Mouse (Mus musculus) layer of hippocampus, adult 9-11 months (tissue): ENCODE measurements at regions not wholly inside any gene's neighbourhood (a gene's known extent, or its start where the extent isn't known, plus 50 kb on each side); places are given as distances from the start of the nearest gene placed in this dataset.

ENCODE experiments used
- DNase-seq: peaks from one replicate; pipeline ENCODE4 v3.0.0; 2022

GRCm38 (mm10) chr13:102031416-102031815 lies 263.4 kb upstream of the Pik3r1 start:
- DNase-seq, result no peak

- DNase-seq, result no peak
These were observed 266.5 kb upstream of the Pik3r1 start for GRCm38 (mm10) chr13:102034484-102034883.

GRCm38 (mm10) chr13:102036001-102036400 lies 268.0 kb upstream of the Pik3r1 start:
- peak; percentile 18 for DNase-seq

DNA sequence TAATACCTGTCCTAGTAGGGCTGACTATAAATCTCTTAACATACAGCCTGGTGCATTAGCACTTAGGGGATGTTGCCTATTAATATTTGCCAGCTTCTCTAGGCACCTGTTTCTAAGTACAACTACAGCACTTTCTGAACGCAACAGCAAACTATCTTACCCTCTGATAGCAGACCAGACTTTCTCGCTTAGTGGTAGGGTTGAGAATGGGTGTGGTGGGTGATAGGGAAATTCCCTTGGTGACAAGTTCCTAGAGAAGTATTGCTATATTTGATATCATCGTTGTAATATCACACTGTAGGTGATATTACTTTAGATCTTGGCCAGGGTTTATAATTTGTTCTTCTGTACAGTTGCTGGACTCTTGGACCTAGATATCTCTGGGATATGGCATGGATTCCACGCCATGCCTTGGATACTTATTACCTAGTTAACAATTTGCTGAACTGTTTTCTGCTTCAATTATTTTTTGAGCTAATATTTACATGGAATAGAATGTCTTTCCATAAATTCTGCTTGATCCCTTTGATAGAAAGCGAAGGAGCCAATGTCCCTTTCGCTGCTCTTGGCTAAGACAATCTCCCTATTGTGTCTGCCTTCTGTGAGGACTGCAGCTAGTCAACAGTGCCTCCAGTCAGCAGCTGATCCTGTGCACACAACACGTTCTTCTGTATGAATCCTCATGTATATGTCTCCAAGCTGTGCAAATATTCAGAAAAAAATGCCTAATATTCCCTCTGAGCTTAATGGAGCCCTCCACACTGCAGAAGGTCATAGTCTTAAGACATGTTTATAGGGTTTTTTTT lies 269.0 kb upstream of the Pik3r1 start:
- no peak for DNase-seq

DNA sequence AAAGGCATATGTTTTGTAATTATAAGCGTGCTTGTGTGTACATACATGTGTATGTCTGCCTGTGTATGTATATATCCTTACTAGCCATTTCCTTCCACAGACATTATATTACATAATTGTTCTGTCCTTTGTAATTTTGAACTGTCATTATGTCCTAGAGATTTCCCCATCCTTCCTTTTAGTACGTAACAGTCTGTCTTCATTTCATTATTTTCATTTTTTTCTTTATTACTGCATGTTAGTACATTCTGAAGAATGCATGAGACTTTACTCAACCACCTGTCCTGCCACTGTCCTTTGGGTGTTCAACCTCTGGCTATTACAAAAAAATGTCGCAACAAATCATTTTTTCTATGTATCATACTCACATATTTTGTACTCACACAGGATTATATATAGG lies 292.2 kb upstream of the Pik3r1 start:
- no peak for DNase-seq

GRCm38 (mm10) chr13:102064590-102065273 lies 296.7 kb upstream of the Pik3r1 start:
- DNase-seq, result no peak

- no peak for DNase-seq
These were observed 297.2 kb upstream of the Pik3r1 start for GRCm38 (mm10) chr13:102065274-102065640.

DNA sequence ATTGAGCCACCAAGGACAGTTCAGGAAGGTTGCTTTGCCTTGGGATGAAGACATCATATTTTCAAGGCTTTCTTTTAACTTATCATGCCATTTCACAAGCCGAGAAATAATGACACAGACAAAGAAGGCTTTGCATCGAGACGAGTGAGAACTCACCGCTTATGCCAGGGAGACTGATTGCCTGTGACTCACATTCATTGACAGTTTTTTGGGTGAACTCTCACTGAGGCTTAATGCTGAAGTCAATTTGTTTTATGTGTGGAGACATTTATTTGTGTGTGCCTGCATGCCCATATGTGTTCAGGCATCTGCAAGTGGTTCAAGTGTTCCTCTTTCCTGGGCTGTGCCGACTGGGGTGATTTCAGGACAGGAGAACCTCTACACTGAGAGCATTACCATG lies 297.8 kb upstream of the Pik3r1 start:
- no peak for DNase-seq

DNA sequence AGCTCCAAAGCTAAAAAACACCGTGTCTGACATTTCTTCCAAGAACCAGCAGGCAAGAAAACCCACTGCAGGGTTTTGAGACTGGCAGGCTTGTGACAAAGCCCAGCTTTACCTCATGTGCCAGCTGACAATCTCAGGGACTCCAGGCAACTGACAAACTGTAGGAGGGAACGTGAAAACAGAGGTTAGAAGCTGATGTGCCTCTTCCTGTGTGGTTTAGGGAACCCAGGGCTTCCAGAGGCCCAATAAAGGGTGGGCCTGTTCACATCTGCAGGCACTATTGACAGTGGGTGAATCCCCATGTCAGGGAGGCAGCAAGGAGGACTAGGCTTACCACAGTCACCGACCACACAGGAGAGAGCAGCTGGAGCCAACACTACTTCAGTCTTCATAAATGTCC lies 302.7 kb upstream of the Pik3r1 start:
- no peak for DNase-seq

GRCm38 (mm10) chr13:102072366-102072765 lies 304.3 kb upstream of the Pik3r1 start:
- DNase-seq, result no peak

DNA sequence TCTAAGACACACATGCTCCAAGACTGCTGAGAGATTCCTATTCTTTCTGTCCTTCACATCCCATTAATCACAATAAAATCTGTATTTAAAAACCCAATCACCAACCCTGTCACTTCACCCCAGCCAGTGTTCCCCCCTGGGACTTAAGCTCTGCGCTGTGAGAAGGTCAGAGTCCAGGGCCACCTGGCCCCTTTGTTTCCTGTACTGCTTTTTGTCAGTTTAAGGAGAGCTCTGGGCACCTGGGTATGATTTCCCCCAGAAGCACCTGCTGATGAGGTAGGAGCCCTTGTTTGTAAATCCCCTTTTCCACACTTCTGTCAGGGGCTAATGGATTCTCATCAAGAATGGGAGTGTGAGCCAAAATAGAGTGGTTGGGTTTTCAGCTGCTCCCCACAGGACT lies 319.7 kb upstream of the Pik3r1 start:
- no peak for DNase-seq

DNA sequence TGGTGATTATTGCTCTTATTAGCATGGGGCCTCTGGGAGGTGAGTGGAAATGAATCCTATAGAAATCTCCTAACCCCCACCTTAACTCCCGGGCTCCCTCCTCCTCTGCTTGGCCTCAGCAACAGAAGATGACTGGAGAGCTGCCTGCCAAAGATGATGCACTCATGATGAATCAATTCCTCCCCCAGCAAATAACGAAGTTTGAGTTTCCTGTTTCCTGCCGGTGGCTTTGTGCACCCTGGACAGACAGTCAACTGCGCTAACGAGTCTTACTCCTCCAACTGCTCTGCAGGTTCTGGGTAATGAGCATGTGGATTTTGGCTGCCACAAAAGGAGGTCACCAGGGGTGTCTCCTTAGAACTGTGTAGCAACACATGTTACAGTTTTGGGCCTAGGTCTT lies 321.5 kb upstream of the Pik3r1 start:
- no peak for DNase-seq

DNA sequence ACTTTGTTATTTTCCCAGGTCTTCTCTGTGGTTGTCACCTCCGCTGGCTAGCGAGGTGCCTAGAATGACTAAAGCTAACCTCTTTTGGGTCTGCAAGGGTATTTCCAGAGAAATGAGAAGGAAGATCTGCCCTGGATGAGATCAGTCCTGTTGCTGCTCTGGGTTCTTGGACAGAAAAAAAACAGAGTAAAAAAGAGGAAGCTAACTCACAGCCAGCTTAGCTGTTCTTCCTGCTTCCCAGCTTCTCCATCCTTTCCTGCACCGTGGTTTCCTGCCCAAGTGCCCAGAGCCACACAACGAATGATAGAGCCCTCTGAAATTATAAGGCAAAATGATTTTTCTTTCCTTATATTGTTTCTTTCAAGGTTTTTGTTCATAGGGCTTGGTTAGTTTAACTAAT lies 326.2 kb upstream of the Pik3r1 start:
- no peak for DNase-seq

DNA sequence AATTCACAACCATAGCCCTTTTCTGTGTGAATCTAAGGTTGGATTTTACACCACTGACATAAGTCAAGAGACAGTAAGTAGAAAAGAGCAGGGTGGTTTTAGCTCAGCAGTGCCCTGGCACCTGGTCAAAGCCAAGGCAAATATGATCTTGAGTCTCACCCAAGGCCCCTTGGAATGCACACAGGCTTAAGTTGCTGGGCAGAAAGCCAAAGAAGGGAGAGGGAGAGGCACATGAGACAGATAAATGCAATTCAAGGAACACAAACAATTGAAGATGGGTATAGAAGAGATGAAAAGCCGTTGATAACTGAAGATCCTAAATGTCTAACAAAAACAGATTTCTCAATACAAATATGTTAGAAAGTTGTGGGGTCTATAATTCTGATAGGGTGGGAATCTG lies 335.1 kb upstream of the Pik3r1 start:
- no peak for DNase-seq

DNA sequence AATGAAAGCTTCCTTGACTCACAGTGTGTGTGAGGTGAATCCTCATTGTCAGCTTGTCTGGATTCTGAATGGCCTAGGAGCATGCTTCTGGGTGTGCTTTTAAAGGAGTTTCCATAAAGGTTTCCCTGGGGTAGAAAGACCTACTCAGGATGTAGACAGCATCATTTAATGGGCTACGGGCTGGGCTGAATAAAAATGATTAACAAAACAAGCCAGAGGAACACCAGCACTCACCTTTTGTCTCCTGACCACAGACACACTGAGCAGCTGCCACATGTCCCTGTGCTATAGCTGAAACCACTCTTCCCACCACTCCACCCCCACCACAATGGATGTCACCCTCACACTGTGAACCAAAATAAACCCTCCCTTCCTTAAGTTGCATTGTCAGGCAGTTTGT lies 338.2 kb upstream of the Pik3r1 start:
- no peak for DNase-seq

DNA sequence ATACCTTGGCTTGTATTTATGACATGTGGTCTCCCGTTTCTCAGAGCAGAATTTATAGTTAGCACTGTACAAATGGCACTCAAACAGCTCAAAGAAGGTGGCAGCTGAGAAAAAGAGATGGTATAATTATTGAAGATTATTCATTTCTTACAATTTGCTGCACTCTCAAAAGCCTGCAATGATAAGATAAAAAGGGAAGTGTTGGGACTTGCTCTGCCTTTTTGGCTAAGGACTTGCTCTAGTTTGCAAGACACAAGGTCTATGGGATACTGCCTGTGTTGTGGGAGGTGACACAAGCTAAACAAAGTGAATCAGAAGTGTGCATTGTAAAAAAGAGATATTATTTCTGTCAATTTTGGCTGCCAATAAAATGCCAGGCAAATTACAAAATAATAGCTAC lies 340.2 kb upstream of the Pik3r1 start:
- no peak for DNase-seq

DNA sequence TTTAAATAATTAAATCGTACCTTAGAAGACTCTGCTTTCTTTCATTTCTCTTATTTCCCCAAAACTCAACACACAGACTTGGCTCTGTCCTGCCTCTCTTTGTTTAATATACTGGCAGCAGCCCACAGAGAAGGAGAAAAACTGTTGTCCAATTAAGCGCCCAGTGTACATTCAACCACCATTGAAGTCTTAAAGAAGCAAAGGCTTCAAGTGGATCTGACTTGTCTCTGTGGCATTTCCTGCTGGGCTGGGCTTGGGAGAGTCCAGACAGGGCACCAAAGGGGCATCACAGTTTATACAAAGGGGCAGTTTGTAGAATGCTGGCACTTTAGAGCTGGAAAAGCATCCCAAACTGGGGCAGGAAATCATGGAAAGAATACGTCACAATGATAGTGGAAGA lies 340.9 kb upstream of the Pik3r1 start:
- no peak for DNase-seq

GRCm38 (mm10) chr13:102113941-102114340 lies 345.9 kb upstream of the Pik3r1 start:
- DNase-seq, result no peak

GRCm38 (mm10) chr13:102122341-102122740 lies 354.3 kb upstream of the Pik3r1 start:
- DNase-seq, result no peak

DNA sequence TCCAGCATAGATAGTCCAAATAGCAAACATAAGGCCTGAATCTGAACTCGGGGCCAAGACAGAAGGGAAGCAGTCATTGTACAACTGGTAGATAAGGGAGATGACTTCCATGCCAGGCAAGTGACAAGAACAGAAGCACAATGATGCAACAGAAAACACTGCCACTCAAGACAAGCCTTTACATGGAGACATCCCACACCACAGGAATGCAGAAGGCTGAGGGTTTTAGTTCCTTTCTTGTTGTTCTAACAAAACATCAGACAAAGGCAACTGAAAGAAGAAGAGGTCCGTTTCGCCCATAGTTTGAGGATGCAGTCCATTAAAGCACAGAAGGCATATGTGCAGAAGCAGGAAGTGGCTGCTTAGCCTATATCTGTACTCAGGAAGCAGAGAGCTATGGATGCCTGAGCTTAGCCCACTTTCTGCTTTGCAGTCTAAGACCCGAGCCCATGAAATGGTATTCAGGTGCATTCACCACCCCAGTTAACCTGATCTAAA lies 360.0 kb upstream of the Pik3r1 start:
- DNase-seq, result no peak

DNA sequence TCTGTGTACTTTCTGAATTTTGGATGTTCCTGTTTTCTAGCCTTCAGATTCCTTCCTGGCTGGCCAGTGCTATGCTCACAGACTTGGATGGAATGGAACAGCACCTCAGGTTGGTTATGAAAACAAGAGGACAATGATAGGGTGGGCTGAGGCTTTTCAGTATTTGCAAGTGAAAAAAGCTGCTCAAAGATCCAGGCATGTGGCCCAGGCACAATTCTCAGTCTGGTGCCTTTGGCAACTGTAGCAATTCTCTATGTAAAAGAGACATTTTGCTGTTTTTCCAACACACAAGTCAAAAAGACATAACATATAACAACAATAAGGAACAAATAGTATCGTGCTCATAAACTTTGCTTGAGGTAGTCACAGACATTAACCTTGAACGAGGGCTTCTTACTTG lies 363.4 kb upstream of the Pik3r1 start:
- no peak for DNase-seq

GRCm38 (mm10) chr13:102132154-102132553 lies 364.1 kb upstream of the Pik3r1 start:
- no peak for DNase-seq

DNA sequence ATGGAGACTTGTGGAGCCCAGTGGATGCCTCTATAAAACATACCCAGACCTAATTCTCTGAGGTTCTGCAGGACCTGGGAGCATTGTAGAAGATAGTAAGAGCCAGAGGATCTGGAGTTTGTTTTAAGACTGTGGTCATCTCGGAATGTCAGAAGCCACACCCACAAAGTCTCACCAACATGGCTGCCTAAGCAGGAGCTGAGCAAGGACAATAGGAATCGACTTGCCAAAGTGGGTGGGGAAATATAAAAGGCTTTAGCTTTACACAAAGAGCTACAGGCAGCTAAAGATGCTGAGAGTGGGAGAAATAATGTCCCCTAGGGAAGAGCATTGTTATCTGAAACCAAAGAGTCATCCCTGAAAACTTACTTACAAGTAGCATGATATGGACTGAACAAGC lies 364.7 kb upstream of the Pik3r1 start:
- DNase-seq, result no peak

DNA sequence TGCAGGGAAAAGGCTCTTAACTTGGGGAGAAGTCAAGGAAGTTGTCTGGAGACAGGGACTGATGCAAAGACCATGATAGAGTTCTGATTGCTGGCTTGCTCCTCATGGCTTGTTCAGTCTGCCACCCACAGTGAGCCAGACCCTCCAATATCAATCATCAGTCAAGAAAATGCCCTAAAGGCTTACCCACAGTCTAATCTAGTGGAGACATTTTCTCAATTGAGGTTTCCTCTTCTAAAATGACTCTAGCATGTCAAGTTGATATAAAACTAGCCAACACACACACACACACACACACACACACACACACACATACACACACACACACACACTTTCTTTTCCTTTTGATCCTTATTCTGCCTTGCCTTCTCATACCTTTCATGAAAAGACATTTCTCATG lies 367.2 kb upstream of the Pik3r1 start:
- DNase-seq, result no peak

GRCm38 (mm10) chr13:102142986-102143385 lies 375.0 kb upstream of the Pik3r1 start:
- no peak for DNase-seq
